Mouse (Mus musculus) telencephalon, adult 2 months (tissue): ENCODE results near the gene Cdh8.
A peak's percentile ranks its signal among the peaks of the same experiment; 100 is the strongest.

Experiments used
- DNase-seq: peaks from one replicate; pipeline ENCODE4 v3.0.0-alpha.2; 2011; ENCODE audit warnings: low read depth, low spot score

Gene Cdh8

DNA sequence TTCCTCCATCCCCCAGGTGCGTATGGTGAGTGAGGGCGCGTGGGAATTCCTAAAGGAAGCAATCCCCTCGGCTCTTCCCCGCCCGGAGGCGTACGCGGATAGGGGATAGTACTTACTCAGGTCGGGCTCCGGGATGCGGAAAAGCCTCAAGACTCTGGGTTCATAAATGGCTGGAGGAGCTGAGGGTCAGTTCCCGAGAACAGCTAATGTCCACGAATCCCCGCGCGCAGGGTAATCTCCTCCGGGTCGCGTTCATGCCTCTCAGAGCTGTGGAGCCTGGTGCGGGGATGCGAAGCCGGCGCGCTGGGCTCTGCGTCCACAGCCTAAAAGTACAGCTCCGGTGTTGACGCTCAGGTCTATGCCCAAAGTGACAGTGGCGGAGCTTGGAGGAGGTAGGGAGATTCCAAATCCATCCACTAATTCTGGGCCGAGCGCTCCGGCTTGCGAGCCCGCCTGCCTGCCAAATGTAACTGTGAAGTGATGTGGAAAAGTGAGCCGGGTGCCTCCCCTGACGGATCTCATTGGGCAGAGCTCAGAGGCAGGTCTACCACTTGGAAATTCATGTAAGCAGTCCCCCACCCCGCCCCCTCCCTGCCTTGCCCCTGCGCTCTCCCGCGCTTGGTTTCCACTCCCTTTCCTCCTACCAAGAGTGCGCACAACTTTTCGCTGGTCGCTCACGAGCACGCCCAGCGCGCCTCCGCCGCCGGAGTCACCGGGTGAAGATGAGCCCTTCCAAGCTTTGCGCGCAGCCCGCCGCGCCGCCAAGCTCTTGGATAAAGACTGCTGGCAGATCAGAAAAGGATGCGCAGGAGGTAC, at the start of gene Cdh8:
Gene Cdh8, minus strand, starts transcription at position 506 of the 816 bp plus-strand sequence.
- peak; percentile 85 for DNase-seq

DNA sequence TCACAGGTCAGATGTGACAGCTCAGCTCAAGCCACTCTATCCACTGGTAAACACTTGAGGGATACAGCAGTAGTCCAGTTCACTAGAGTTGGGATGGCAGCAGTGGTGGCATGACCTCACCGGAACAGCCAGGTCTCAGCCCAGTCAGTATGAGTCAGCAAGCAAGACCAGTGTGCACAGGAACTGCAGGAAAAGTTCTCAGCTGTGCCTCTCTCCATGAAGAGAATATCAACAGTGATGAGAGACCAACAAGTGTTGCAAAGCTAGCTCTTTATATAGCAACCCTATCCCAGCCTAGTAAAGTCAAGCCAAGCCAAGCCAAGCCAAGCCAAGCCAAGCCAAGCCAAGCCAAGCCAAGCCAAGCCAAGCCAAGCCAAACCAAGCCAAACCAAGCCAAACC, 30.2 kb upstream of the Cdh8 start:
- DNase-seq = no peak

DNA sequence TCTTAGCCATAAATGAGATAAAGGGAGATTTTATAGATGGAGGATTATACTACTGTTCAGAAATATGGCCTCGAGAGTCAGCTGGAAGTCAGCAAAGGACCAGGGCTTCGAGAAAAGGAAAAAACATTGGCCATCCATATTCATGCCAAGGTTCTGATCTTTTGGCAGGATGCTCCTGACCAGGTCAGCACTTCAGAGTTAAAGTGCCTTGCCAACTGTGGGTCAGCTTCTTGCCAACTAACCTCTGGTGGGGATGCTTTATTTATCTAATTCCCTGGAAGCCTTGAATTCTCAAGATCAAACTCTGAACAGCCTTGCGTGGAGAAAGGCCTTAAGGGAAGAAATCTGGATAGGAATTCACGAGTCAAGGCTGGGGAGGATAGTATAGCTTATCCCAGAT, 9.6 kb upstream of the Cdh8 start:
- no peak for DNase-seq

DNA sequence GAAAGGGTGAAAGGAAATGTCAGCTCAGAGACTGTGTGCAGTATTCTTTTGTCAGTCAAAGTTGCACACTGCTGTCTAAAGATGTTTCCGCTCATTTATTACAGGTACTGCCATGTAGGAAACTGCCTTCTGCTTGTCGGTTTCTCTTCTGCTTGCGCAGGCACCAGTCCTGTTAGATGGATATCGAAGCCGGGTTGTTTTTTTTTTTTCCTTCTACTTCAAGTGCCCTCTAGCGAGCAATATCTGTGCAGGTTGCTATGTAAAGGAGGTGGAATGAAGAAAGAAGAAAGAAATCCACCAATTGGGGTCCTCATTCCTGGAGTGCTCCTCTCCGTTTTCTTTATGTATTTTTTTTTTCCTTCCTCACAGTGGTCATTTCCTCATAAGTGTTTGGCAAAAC, 5.2 kb upstream of the Cdh8 start:
- DNase-seq = peak; percentile 71

DNA sequence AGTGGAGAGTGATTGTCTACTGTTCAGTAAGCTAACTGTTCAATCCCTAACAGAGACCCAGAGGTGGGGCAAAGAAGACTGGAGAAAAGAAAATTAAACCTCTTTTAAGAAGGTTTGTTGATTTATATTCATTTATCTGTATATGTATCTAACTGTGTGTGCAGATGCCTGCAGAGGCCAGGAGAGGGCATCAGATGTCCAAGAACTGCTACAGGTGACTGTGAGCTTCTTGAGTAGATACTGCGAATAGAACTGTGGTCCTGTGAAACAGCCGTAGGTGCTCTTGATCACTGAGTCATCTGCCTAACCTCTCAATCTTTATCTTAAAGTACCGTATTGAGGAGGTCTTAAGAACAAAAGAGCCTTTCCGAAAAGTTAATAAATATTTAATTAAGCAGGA, 3.5 kb upstream of the Cdh8 start:
- no peak for DNase-seq

DNA sequence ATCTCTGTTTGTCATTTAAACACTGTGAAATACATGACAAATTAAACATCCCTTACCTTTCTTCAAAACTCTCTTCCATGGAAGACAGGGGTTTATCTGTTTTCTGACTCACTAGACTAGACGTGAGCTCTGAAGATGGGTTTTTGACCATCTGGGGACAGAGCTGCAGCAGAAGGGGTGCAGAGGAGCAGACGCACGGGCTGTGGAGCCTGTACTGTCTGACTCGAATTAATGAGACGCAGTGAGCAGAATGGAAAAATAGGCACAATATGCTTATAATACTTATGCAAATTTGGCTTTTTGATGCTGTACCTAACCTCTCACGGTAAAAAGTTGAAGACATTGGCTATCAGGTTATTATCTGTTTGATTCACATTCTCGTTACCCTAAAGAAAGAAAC, 1.2 kb upstream of the Cdh8 start:
- no peak for DNase-seq

DNA sequence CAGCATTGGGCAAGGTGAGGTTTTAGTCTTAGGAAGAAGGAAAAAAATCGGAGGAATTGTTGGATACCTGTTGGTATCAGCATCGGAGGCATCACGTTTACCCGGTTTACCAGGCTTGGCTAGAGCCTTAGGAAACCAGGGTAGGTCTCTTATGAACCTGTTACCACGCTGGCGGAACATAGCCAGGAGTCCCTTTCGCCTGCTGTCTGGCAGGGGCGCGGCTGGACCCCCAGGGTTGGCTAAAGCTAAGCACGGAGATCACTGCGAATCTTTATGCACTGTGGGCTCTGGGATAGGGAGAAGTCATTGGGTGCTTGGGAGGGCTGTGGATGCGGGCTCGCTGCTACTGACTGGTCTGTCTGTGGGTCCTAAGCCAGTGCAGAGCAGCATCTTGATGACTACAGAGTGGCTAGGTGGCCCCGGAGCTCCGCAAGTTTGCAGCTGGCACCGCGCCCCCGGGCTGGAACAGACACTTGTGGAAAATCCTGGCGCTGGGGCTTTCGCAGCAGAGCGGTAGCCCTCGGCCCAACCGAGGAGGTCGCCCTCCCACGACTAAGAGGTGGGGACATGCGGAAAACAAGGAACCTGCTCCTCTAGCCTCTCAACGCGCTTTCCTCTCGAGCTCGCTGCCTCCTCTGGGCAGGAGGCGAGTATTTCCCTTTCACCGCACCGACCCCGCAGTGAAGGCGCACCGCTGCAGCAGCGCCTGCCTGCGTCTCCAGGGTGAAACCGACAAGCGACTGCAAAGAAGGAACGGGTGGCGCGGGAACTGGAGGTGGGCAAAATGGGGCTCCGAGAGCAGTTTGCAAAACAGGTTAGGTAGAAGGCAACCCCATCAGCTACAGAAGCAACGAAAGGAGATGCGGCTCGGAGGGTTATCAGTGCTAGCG, 950 bp downstream of the Cdh8 start:
- DNase-seq = no peak

DNA sequence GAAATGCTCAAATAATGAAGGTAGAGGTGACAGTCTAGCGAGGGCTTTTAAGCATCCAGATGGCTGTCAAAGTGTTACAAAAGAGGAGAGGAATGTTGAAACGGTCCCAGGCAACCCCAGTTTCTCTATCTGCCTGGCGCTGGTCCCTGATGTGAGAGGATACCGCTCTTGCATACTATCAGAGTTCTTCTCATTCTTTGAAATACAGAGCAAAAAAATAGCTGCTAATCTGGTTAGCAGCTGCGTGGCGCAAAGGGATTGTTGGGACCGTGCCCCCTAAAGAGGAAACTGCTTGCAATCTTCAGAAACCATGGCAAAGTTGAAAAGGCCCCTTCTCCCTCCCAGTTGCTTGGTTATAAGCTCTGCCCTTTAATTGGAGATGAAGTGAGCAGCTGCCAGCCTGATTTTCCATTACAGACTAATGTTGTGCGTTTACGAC, 1.8 kb downstream of the Cdh8 start:
- DNase-seq = no peak

DNA sequence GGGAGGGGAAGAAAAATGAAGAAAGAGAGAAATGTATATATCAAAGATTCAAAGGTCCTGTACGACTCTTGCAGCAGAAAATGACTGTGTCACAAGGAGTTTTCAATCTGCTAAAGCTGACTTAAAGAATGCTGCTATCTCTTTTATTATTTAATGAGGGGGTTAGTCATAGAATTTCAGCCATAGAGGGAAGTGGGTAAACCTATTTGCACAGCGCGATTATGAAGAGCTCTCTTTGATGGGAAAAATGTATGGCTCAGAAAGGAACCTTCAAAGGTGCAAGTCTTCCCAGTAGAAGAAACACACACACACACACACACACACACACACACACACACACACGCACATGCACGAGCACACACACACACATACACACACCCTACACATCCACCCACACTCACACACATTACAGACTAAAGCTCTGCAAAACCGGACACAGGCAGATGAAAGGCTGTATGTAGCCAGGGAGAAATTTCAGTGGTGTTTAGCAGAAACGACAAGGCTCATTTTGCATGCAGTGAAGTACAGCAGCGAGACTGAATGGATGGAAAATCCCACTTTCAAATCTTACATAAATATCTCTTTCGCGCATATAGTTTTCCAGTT, 2.3 kb downstream of the Cdh8 start:
- DNase-seq = no peak

DNA sequence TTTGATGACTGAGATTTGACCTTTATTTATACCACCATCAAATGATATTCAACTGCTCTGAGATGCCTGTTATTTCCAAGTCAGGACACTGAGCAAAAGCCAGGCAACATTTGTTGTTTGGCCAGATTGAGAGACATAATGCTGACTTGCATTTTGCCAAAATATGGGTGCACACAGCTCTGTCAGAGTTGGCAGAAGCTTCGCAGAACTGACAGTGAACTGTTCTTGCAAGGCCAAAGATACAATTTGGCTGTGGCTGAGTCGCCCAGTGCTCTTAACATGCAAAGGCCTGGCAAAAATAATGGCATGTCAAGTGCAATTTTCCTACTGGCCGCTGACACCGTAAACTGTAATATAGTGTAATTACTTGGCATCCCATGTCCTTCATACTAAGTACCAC, 22.4 kb downstream of the Cdh8 start:
- DNase-seq = no peak

DNA sequence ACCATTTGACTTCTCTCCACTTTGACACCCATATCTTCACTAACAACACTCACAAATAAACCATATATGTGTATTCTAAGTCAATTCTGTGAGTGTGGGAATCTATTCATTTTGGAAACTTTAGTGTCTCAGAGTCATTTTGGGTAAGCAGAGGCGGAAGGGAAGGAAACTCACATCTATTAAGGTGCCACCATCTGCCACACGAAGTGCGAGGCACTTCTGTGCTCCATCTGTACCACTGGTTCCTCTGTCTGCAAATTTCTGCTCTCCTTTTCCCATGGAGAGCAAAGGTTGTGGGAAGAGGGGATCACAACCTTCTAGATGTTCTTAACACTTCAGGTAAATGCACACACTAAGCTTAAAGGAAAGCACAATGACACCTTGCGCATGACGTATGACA, 46.2 kb downstream of the Cdh8 start:
- DNase-seq = peak; percentile 62

DNA sequence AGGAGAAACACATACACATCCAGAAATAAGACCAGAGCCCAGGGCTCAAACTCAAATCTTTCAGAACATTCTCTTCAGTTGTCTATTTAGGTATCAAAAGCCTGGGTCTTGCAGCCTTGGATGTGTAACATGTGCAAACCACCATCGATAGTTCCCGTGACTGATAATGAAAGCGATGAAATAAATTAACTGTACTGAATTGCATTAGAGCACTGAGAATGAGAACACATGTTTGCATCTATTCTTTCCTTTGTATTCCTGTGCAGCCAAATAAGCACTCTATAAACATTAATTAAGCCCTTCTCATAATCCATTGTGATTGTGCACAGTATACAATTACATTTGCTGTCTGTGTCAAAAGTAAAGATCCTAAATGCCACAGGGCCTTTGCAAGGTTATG, 47.1 kb downstream of the Cdh8 start:
- DNase-seq = no peak

DNA sequence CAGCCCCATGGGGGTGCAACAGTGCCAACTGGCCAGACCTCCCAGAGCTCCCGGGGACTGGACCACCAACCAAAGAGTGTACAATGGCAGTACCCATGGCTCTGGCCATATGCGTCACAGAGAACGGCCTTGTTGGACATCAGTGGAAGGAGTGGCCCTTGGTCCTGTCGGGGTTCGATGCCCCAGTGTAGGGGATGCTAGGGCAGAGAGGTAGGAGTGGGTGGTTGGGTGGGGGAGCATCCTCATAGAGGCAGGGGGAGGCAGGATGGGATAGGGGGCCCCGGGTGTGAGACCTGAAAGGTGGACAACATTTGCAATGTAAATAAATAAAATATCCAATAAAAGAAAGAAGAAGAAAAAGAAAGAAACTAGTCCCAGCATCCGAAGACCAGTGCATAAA, 47.8 kb downstream of the Cdh8 start:
- DNase-seq = no peak

DNA sequence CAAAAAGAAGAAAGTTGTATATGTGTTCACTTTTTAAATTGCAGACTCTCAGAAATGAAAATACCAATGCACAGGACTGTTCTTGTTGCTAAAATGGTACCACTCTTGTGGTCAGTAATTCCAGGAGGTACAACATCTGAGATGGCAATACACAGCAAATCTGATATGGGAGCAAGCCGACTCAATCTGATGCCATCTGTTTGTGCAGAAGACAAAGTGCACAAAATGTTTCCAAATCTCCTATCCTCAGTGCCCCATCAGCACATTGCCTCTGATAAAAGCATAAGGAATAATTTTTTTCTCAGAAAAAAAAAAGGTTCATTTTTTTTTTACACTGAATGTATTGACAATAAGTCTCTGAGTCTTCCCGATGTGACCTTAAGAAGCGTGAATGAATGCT, 62.3 kb downstream of the Cdh8 start:
- DNase-seq = no peak

DNA sequence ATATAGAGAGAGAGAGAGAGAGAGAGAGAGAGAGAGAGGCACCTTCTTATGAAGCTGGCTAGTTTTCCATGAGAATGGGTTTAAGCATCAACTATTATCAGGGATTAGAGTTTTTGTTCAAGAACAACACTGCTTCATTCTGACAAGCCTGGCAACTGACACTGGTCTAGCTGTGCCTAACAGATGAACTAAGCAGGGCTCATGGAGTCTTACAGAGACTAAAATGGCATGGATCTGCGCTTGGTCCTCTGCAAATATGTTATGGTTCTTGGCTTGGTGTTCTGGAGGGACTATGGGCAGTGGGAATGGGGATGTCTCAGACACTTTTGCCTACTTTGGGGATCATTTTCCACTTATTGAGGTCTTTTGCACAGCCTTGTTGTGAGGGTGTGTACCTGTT, 63.0 kb downstream of the Cdh8 start:
- no peak for DNase-seq

DNA sequence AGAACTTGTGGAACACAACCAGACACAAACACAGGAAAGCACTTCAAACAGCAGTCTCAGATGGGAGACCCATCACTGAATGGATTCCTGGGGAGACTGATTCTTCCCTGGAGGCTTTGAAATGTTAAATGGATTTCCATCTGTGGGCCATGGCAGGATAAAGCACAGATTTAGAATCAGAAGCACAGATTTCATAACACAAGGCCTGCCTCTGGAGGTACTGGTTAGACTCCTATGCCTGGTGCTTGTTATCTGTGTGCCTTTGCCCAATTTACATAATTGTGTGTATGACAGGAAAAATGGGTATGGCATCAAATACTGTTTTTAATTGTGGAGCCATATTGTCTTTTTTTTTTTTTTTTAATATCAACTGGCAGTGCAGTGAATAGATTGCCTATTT, 66.8 kb downstream of the Cdh8 start:
- no peak for DNase-seq

DNA sequence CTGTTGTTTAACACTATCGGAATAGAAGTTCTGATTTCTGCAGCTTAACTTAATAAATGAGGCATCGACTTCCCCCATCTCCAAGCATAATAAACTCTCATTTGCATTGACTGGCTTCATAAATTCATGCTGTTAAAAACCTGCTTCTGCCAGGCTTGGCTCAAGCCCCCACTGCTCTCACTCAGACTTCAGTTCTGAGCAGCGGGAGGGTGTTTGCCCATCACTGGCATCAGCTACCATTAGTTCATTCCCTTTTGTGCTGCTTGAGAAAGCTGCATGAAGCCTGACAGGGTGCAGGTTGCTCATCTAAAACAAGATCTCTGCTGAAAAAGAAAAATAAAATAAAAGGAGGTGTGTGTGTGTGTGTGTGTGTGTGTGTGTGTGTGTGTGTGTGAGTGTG, 67.7 kb downstream of the Cdh8 start:
- no peak for DNase-seq

DNA sequence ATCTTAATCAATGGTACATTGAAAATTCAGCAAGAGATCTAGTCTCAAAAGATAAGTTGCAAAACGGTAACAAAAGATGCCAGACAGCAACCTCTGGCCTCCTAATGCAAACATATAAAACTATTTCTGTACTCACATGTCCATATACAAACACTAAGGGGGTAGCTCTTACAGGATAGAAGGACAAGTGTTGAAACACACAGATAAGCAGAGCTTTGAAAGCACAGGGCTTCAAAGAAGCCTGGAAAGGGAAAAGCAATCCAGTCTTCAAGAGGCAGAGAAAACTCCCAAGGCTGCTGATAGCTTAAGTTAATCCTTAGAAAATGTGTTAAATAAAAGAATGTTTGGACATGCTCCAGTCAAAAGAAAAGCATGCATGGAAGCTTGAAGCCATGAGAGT, 77.0 kb downstream of the Cdh8 start:
- DNase-seq = no peak

DNA sequence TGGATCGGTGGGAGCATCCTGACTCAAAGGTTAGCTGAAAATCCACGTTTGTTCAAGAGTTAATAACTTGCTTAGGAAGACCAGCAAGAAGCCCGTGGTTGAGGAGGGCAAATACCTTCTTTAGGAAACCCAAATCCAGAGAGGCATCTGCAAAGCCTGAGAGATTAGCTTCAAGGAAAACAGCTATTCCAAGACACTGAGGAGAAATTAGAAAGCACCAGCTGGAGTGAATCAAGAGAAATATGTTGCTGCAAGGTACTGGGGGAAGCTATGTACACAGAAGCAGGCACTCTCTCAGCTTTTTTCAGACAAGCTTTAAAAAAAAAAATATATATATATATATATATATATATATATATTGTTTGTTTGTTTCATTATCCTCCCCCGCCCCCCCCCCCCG, 88.7 kb downstream of the Cdh8 start:
- peak; percentile 67 for DNase-seq

DNA sequence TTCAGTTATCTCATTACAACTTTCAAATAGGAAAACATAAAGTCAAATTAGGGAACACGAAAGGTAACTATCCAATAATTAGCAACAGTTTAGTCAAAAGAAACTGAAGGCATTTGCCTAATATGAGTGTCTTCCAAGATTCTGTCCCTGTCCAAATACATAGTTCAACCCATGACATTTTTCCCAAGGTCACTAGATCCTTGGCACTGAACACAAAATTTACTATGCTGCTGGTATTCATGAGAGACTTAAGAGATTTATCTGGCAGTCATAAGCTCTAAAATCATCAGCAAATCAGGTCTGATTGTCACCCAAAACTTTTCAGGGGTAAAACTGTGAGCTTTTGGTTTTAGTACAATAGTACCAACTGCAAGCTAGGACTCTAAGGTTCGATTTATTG, 101.7 kb downstream of the Cdh8 start:
- no peak for DNase-seq

DNA sequence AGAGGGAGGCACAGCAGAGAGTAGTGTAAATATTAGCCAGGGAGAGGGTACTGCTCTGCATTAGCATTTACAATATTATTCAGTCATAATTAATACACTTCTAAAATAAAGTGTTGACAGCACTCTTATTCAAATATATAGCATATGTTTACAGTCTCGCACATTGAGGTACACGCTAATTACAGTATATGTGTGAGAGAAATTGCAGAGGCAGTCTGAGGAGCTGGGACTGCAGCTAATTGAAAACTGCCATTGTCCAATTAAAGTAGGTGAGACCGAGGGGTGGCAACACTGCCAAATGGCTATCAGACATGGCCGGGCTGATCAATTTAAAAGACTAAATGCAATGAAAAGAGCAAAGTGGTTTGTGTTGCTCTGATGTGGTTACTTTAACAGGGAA, 112.1 kb downstream of the Cdh8 start:
- DNase-seq = no peak

DNA sequence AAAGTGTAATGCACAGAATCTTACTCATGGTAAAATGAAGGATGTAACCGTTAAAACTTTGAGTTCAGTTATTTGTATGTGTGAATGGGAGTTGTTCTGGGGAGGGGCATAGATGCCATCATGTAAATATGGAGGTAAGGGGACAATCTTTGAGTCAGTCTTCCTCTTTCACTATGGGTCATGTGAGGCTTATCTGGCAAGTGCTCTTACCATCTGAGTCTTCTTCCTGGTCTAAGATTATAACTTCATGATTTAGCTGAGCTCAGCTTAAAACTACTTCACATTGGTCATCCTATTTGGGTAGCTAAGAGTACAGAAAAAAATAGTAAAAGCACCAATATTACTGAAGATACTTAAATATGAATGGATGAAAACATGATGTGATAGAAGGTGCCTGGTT, 126.1 kb downstream of the Cdh8 start:
- DNase-seq = no peak

DNA sequence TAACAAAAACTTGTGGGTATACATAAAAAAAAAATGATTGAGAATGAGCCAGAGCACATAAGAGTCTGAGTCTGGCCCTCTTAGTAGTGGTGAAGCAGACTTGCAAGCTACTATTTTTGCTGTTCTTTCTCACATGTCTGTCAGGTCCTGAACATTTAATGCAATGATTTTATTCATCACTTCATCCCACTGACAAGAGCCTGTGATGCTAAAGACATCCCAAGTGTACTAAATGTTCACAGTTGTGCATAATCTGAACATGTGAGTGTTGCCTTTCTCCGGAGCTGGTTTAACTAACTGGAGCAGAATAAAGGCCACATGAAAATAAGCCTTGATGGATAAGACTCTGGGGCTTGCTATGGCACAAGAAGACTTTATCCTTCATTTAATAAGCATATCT, 131.2 kb downstream of the Cdh8 start:
- DNase-seq = peak; percentile 33
